Mouse (Mus musculus) myocyte (in vitro differentiated cells): ENCODE measurements at regions not wholly inside any gene's neighbourhood (a gene's known extent, or its start where the extent isn't known, plus 50 kb on each side); places are given as distances from the start of the nearest gene placed in this dataset.

Experiments used
- H3K27me3 ChIP-seq: one replicate; pipeline ENCODE4 v1.6.1; 2011; ENCODE audit not compliant: control insufficient read depth, insufficient read depth, insufficient read length
- H3K36me3 ChIP-seq: one replicate; pipeline ENCODE4 v1.6.1; 2011; ENCODE audit not compliant: control insufficient read depth, insufficient read depth
- H3K4me2 ChIP-seq: one replicate; pipeline ENCODE4 v1.6.1; 2011; ENCODE audit warnings: low read depth, control low read depth
- H3K4me3 ChIP-seq: one replicate; pipeline ENCODE4 v1.5.1; 2011; ENCODE audit warnings: mild to moderate bottlenecking, control low read depth, moderate library complexity
- H3K79me2 ChIP-seq: one replicate; pipeline ENCODE4 v1.6.1; 2011; ENCODE audit not compliant: control insufficient read depth, insufficient read depth
- H3ac ChIP-seq: one replicate; pipeline ENCODE4 v1.6.1; 2011; ENCODE audit not compliant: control insufficient read depth, insufficient read length
- CEBPB ChIP-seq: IDR thresholded peaks from 2 replicates; pipeline ENCODE4 v1.6.1; 2011; ENCODE audit warnings: mild to moderate bottlenecking, moderate library complexity; ENCODE audit not compliant: poor library complexity, insufficient read depth, severe bottlenecking
- E2F4 ChIP-seq: IDR thresholded peaks from one replicate; pipeline ENCODE4 v1.6.1; 2011; ENCODE audit warnings: mild to moderate bottlenecking, control low read depth, moderate library complexity; ENCODE audit not compliant: insufficient read depth
- MAX ChIP-seq: IDR thresholded peaks from one replicate; pipeline ENCODE4 v1.6.1; 2011; ENCODE audit warnings: low read depth, mild to moderate bottlenecking, control low read depth
- MYOD1 ChIP-seq, 3 experiments: IDR thresholded peaks; one replicate each; pipeline ENCODE4 v1.6.1; 2011; ENCODE audit warnings: control low read depth in 2 of 3, low read depth in 2 of 3, mild to moderate bottlenecking in 2 of 3, moderate library complexity in 1 of 3; ENCODE audit not compliant: insufficient read length in 2 of 3, control insufficient read depth in 1 of 3
- MYOG ChIP-seq, 3 experiments: IDR thresholded peaks; one replicate each; pipeline ENCODE4 v1.6.1; 2011; ENCODE audit warnings: control low read depth in 2 of 3, low read depth in 2 of 3, mild to moderate bottlenecking in 2 of 3; ENCODE audit not compliant: insufficient read length in 2 of 3, control insufficient read depth in 1 of 3, insufficient read depth in 1 of 3
- POLR2A ChIP-seq: IDR thresholded peaks from one replicate; pipeline ENCODE4 v1.6.1; 2011; ENCODE audit warnings: low read depth, mild to moderate bottlenecking, control low read depth, moderate library complexity; ENCODE audit not compliant: insufficient read length
- POLR2AphosphoS2 ChIP-seq: IDR thresholded peaks from one replicate; pipeline ENCODE4 v1.6.1; 2011; ENCODE audit warnings: low read depth, control low read depth; ENCODE audit not compliant: insufficient read length
- REST ChIP-seq: IDR thresholded peaks from one replicate; pipeline ENCODE4 v1.6.1; 2011; ENCODE audit warnings: mild to moderate bottlenecking, control low read depth, moderate library complexity; ENCODE audit not compliant: insufficient read depth, insufficient read length
- SRF ChIP-seq: IDR thresholded peaks from one replicate; pipeline ENCODE4 v1.6.1; 2011; ENCODE audit warnings: low read depth; ENCODE audit not compliant: control insufficient read depth, insufficient read length
- TCF12 ChIP-seq: IDR thresholded peaks from one replicate; pipeline ENCODE4 v1.6.1; 2011; ENCODE audit warnings: mild to moderate bottlenecking, control low read depth; ENCODE audit not compliant: poor library complexity, insufficient read depth, severe bottlenecking
- TCF3 ChIP-seq: IDR thresholded peaks from one replicate; pipeline ENCODE4 v1.6.1; 2011; ENCODE audit warnings: low read depth, control low read depth; ENCODE audit not compliant: insufficient read length
- USF1 ChIP-seq: IDR thresholded peaks from one replicate; pipeline ENCODE4 v1.6.1; 2011; ENCODE audit warnings: low read depth, mild to moderate bottlenecking, control low read depth, moderate library complexity

- Histone ChIP-seq H3ac (no peak overlapping the region), H3K79me2 (no peaks in the 10 kb centered on the region), H3K4me2 (no peak overlapping the region), H3K36me3 (no peaks in the 10 kb centered on the region), H3K27me3 (peaks cover 6% of the 10 kb centered on the region), H3K4me3 (no peak overlapping the region)
- TF ChIP-seq TCF3 (no peak), CEBPB (no peak), MYOD1 (IDR thresholded peaks at IDR 0.05; ENCODE audit: control insufficient read depth in 1 of 3, insufficient read length in 2 of 3, low read depth in 2 of 3) (no peak), POLR2AphosphoS2 (no peak), USF1 (no peak), MYOG (IDR thresholded peaks at IDR 0.05; ENCODE audit: control insufficient read depth in 1 of 3, insufficient read depth in 1 of 3, insufficient read length in 2 of 3, low read depth in 2 of 3) (no peak), REST (no peak), E2F4 (no peak), TCF12 (no peak), SRF (no peak), MAX (no peak)
Measured at GRCm38 (mm10) chr6:120604020-120604958, 61.9 kb upstream of the Cecr2 start.

- Histone ChIP-seq H3K79me2 (no peaks in the 10 kb centered on the region), H3K27me3 (peaks cover 6% of the 10 kb centered on the region), H3K4me2 (no peak overlapping the region), H3K36me3 (no peaks in the 10 kb centered on the region), H3ac (no peak overlapping the region), H3K4me3 (no peak overlapping the region)
- TF ChIP-seq SRF, result no peak
- TF ChIP-seq TCF12, result no peak
Measured at GRCm38 (mm10) chr6:120603454-120603853, 62.7 kb upstream of the Cecr2 start.

DNA sequence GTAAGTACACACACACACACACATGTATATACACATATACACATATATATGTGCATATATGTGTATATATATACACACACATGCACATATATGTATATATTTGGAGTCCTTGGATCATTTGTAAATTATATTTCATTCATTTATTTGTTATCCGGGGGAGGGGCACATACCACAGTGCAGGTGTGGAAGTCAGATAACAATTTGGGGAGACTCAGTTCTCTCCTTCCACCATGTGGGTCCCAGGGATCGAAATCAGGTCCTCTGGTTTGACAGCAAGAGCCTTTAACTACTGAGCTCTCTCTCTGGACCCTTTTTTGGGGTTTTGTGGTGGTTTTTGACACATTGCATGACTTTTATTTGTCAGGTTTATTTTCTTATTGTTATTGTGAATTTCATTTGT lies 65.8 kb upstream of the Cecr2 start:
- Histone ChIP-seq H3K79me2 (no peaks in the 10 kb centered on the region), H3K4me2 (no peak overlapping the region)
- TF ChIP-seq MAX (no peak), TCF12 (no peak), CEBPB (no peak)

DNA sequence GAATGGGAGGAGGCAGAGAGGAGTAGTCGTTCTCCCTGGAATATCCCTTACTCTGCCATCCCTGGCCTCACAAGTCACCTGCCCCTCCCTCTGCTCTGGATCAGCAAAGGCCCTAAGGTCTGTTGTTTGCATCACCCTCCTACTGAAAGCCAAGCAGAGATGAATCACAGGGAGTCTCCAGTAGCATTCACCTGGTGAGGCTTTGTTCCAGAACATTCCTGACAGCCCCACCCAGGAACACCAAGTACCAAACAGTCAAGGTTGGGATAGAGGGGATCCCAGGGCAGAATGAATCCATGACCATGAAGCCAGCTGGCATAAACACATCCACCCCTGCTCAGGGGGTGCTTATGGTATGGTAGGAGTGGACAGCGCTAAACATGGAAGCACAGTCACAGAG lies 67.4 kb upstream of the Hdhd5 start:
- TF ChIP-seq POLR2A (no peak), SRF (no peak), MYOD1 (IDR thresholded peaks at IDR 0.05; ENCODE audit: control insufficient read depth in 1 of 3, insufficient read length in 2 of 3, low read depth in 2 of 3) (no peak), POLR2AphosphoS2 (no peak), MAX (no peak), CEBPB (no peak), TCF12 (no peak), MYOG (IDR thresholded peaks at IDR 0.05; ENCODE audit: control insufficient read depth in 1 of 3, insufficient read depth in 1 of 3, insufficient read length in 2 of 3, low read depth in 2 of 3) (no peak)
- no peak overlapping the region for H3K4me2 ChIP-seq
- H3K27me3 ChIP-seq, result no peaks in the 10 kb centered on the region
- H3K36me3 ChIP-seq, result no peaks in the 10 kb centered on the region
- H3K79me2 ChIP-seq, result no peaks in the 10 kb centered on the region
- H3ac ChIP-seq, result no peak overlapping the region
- no peak overlapping the region for H3K4me3 ChIP-seq

More for the DNA sequence above, 65.8 kb upstream of the Cecr2 start:
- H3ac ChIP-seq, result no peak overlapping the region
- H3K4me3 ChIP-seq, result no peak overlapping the region
- H3K36me3 ChIP-seq, result no peaks in the 10 kb centered on the region
- no peaks in the 10 kb centered on the region for H3K27me3 ChIP-seq

GRCm38 (mm10) chr6:120597887-120598286 lies 66.8 kb upstream of the Hdhd5 start:
- Histone ChIP-seq H3K79me2 (no peaks in the 10 kb centered on the region), H3K4me3 (no peak overlapping the region), H3K4me2 (no peak overlapping the region), H3ac (no peak overlapping the region), H3K27me3 (no peaks in the 10 kb centered on the region), H3K36me3 (no peaks in the 10 kb centered on the region)
- TF ChIP-seq POLR2AphosphoS2 (no peak), CEBPB (no peak), MAX (no peak), E2F4 (no peak), POLR2A (no peak), MYOG (IDR thresholded peaks at IDR 0.05; ENCODE audit: control insufficient read depth in 1 of 3, insufficient read depth in 1 of 3, insufficient read length in 2 of 3, low read depth in 2 of 3) (no peak), TCF12 (no peak), TCF3 (no peak), SRF (no peak), MYOD1 (IDR thresholded peaks at IDR 0.05; ENCODE audit: control insufficient read depth in 1 of 3, insufficient read length in 2 of 3, low read depth in 2 of 3) (no peak), USF1 (no peak), REST (no peak)
